Mouse (Mus musculus): ENCODE measurements around the gene Thsd7b. TPM values are rescaled to one million over a fixed set of nuclear protein-coding genes. Genes with fewer than 3 reads are reported as not detected.
"Not testable (repeated sequence)": the region's sequence is repeated elsewhere in the genome, so short reads cannot be mapped to it uniquely, and the experiment has no call there.

The Thsd7b gene
- polyA plus RNA-seq, 1 experiment from 2014 or later: 10.6 TPM

DNA sequence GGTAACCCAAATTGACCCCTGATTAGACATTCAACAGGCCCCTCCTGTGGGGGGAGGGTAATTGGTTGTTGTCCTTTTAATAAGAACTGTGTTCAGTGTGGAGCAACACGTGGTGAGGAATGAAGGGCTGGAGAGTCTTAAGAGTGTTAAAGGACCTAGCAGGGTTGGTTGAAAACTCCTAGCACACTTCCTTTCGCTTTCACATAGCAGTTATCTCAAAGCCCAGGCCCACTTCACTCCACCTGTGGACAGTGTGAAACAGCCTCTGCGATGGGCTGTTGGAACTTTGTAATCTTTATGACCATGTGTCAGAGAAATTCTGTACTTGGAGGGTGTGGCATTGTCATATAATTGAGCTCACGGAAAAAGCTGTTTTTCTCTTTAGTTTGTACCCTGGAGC lies 683.5 kb downstream of the Thsd7b start:
- ATAC-seq (ENCODE audit: low read depth): no peak
- Histone ChIP-seq H3K36me3 (ENCODE audit: control insufficient read depth, insufficient read depth, low read length) (no peaks in the 10 kb centered on the region), H3K9ac (replicated peaks; ENCODE audit: low read depth, low read length) (no peak overlapping the region), H3K9me3 (ENCODE audit: control insufficient read depth, low read length) (no peaks in the 10 kb centered on the region), H3K27ac (ENCODE audit: low read depth, low read length) (no peak overlapping the region), H3K27me3 (ENCODE audit: control insufficient read depth, insufficient read depth, low read length) (no peaks in the 10 kb centered on the region), H3K4me1 (ENCODE audit: control insufficient read depth, insufficient read depth, low read length) (no peaks in the 10 kb centered on the region), H3K4me2 (ENCODE audit: low read depth, low read length) (no peak overlapping the region), H3K4me3 (ENCODE audit: low read depth, low read length) (no peak overlapping the region)
- WGBS: 62% methylated on average over 4 of the region's 4 CpGs

GRCm38 (mm10) chr1:129959352-129959751 lies 686.2 kb downstream of the Thsd7b start:
- H3K36me3 ChIP-seq (ENCODE audit: control insufficient read depth, insufficient read depth, low read length); H3K9ac ChIP-seq (replicated peaks; ENCODE audit: low read depth, low read length); ATAC-seq (ENCODE audit: low read depth); H3K4me1 ChIP-seq (ENCODE audit: control insufficient read depth, insufficient read depth, low read length); H3K9me3 ChIP-seq (ENCODE audit: control insufficient read depth, low read length); H3K27me3 ChIP-seq (ENCODE audit: control insufficient read depth, insufficient read depth, low read length); H3K4me3 ChIP-seq (ENCODE audit: low read depth, low read length); H3K27ac ChIP-seq (ENCODE audit: low read depth, low read length); H3K4me2 ChIP-seq (ENCODE audit: low read depth, low read length): not testable (repeated sequence)
- WGBS: 47% methylated on average over 2 of the region's 2 CpGs

DNA sequence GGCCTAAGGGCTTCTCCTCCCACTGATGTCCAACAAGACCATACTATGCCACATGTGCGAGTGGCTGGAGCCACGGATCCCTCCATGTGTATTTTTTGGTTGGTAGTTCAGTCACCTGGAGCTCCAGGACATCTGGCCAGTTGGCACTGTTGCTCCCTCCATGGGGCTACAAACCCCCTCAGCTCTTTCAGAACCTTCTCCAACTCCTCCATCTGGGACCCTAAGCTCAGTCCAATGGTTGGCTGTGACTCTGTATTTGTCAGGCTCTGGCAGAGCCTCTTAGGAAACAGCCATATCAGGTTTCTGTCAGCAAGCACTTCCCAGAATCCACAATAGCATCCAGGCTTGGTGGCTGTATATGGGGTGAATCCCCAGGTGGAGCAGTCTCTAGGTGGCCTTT lies 690.1 kb downstream of the Thsd7b start:
- H3K27ac ChIP-seq (ENCODE audit: low read depth, low read length): no peak overlapping the region
- H3K27me3 ChIP-seq (ENCODE audit: control insufficient read depth, insufficient read depth, low read length): no peaks in the 10 kb centered on the region
- H3K9me3 ChIP-seq (ENCODE audit: control insufficient read depth, low read length): no peaks in the 10 kb centered on the region
- WGBS: 88% methylated on average over 2 of the region's 2 CpGs
- no peaks in the 10 kb centered on the region for H3K4me1 ChIP-seq (ENCODE audit: control insufficient read depth, insufficient read depth, low read length)
- H3K4me2 ChIP-seq (ENCODE audit: low read depth, low read length): no peak overlapping the region
- no peak overlapping the region for H3K4me3 ChIP-seq (ENCODE audit: low read depth, low read length)
- ATAC-seq (ENCODE audit: low read depth): no peak
- H3K36me3 ChIP-seq (ENCODE audit: control insufficient read depth, insufficient read depth, low read length): no peaks in the 10 kb centered on the region
- no peak overlapping the region for H3K9ac ChIP-seq (replicated peaks; ENCODE audit: low read depth, low read length)

- not testable (repeated sequence) for H3K27me3 ChIP-seq (ENCODE audit: control insufficient read depth, insufficient read depth, low read length); ATAC-seq (ENCODE audit: low read depth); H3K4me1 ChIP-seq (ENCODE audit: control insufficient read depth, insufficient read depth, low read length); H3K4me2 ChIP-seq (ENCODE audit: low read depth, low read length); H3K9me3 ChIP-seq (ENCODE audit: control insufficient read depth, low read length); H3K4me3 ChIP-seq (ENCODE audit: low read depth, low read length); H3K36me3 ChIP-seq (ENCODE audit: control insufficient read depth, insufficient read depth, low read length); H3K9ac ChIP-seq (replicated peaks; ENCODE audit: low read depth, low read length); H3K27ac ChIP-seq (ENCODE audit: low read depth, low read length)
These were observed 716.1 kb downstream of the Thsd7b start for GRCm38 (mm10) chr1:129989247-129989646.

- Histone ChIP-seq H3K4me3 (ENCODE audit: low read depth, low read length) (no peak overlapping the region), H3K27ac (ENCODE audit: low read depth, low read length) (no peak overlapping the region), H3K4me1 (ENCODE audit: control insufficient read depth, insufficient read depth, low read length) (no peaks in the 10 kb centered on the region), H3K36me3 (ENCODE audit: control insufficient read depth, insufficient read depth, low read length) (no peaks in the 10 kb centered on the region), H3K9ac (replicated peaks; ENCODE audit: low read depth, low read length) (no peak overlapping the region), H3K9me3 (ENCODE audit: control insufficient read depth, low read length) (no peaks in the 10 kb centered on the region), H3K27me3 (ENCODE audit: control insufficient read depth, insufficient read depth, low read length) (no peaks in the 10 kb centered on the region), H3K4me2 (ENCODE audit: low read depth, low read length) (no peak overlapping the region)
- no peak for ATAC-seq (ENCODE audit: low read depth)
- 78% methylated on average over 2 of the region's 2 CpGs for WGBS
These were observed 717.7 kb downstream of the Thsd7b start for GRCm38 (mm10) chr1:129990821-129991220.

DNA sequence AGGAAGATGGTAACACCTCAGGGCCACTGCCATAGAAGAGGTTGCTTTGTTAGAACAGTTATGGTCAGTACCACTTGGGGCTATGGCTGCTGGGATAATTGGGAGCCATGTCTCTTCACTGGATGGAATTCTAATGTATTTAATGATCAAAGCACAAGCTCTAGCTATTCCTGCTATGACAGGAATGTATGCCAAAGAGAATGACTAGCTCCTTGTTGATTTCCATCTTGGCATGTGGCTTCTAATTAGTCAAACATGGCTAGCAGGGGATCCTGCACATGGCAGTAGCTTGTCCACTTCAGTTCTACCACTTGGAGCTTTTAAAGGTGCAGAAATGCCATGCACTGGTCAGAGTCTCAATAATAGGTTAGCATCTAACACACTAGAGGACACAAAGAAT lies 781.9 kb downstream of the Thsd7b start:
- Histone ChIP-seq H3K4me3 (ENCODE audit: low read depth, low read length) (no peak overlapping the region), H3K4me2 (ENCODE audit: low read depth, low read length) (no peak overlapping the region), H3K9ac (replicated peaks; ENCODE audit: low read depth, low read length) (no peak overlapping the region), H3K27ac (ENCODE audit: low read depth, low read length) (no peak overlapping the region), H3K4me1 (ENCODE audit: control insufficient read depth, insufficient read depth, low read length) (no peaks in the 10 kb centered on the region), H3K9me3 (ENCODE audit: control insufficient read depth, low read length) (no peaks in the 10 kb centered on the region), H3K27me3 (ENCODE audit: control insufficient read depth, insufficient read depth, low read length) (no peaks in the 10 kb centered on the region), H3K36me3 (ENCODE audit: control insufficient read depth, insufficient read depth, low read length) (no peaks in the 10 kb centered on the region)
- no peak for ATAC-seq (ENCODE audit: low read depth)

DNA sequence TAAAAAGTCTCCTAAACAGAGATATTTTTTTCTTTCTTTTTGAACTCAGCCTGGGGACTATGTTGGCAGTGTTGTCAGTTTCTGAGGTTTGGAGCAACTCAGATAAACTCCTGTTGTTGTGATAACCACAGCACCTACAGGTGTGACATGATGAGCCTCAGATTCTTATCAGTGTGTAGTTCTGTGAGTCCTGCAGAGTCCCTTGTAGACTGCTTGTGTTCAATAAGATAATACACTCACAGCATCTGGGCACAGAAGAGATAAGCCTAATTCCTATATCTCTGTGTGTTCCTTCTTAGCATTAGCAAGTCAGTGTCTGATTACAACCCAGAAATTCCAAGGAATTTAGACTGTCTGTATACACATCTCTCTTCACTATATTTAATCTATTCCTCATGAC lies 789.0 kb downstream of the Thsd7b start:
- Histone ChIP-seq H3K27ac (ENCODE audit: low read depth, low read length) (no peak overlapping the region), H3K9ac (replicated peaks; ENCODE audit: low read depth, low read length) (no peak overlapping the region), H3K4me1 (ENCODE audit: control insufficient read depth, insufficient read depth, low read length) (no peaks in the 10 kb centered on the region), H3K4me2 (ENCODE audit: low read depth, low read length) (no peak overlapping the region), H3K4me3 (ENCODE audit: low read depth, low read length) (no peak overlapping the region), H3K27me3 (ENCODE audit: control insufficient read depth, insufficient read depth, low read length) (no peaks in the 10 kb centered on the region), H3K9me3 (ENCODE audit: control insufficient read depth, low read length) (no peaks in the 10 kb centered on the region), H3K36me3 (ENCODE audit: control insufficient read depth, insufficient read depth, low read length) (no peaks in the 10 kb centered on the region)
- no peak for ATAC-seq (ENCODE audit: low read depth)

- Histone ChIP-seq H3K4me2 (ENCODE audit: low read depth, low read length) (no peak overlapping the region), H3K4me1 (ENCODE audit: control insufficient read depth, insufficient read depth, low read length) (no peaks in the 10 kb centered on the region), H3K36me3 (ENCODE audit: control insufficient read depth, insufficient read depth, low read length) (no peaks in the 10 kb centered on the region), H3K9ac (replicated peaks; ENCODE audit: low read depth, low read length) (no peak overlapping the region), H3K9me3 (ENCODE audit: control insufficient read depth, low read length) (no peaks in the 10 kb centered on the region), H3K27me3 (ENCODE audit: control insufficient read depth, insufficient read depth, low read length) (no peaks in the 10 kb centered on the region), H3K27ac (ENCODE audit: low read depth, low read length) (no peak overlapping the region), H3K4me3 (ENCODE audit: low read depth, low read length) (no peak overlapping the region)
- WGBS: 83% methylated on average over 3 of the region's 3 CpGs
- ATAC-seq (ENCODE audit: low read depth): no peak
These were observed 793.3 kb downstream of the Thsd7b start for GRCm38 (mm10) chr1:130066193-130066959.

DNA sequence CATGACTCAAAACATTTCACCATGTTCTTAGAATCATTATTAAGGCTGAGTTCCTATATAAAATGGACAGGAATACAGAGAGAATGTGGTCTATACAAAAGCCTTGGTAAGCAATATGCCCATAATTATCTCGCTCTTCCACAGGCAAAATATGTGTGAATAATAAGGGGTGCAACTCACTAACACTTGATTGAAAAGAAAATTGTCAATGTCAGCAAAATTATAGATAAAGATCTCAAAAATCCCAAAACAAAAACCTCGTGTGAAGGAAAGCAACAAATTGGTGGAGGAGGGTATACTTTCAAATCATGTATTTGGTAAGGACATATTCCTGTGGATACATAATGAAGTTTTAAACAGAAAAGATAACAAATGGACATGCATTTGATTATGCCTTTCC lies 810.7 kb downstream of the Thsd7b start:
- Histone ChIP-seq H3K9ac (replicated peaks; ENCODE audit: low read depth, low read length) (no peak overlapping the region), H3K9me3 (ENCODE audit: control insufficient read depth, low read length) (no peaks in the 10 kb centered on the region), H3K27ac (ENCODE audit: low read depth, low read length) (no peak overlapping the region), H3K4me2 (ENCODE audit: low read depth, low read length) (no peak overlapping the region), H3K4me3 (ENCODE audit: low read depth, low read length) (no peak overlapping the region), H3K36me3 (ENCODE audit: control insufficient read depth, insufficient read depth, low read length) (no peaks in the 10 kb centered on the region), H3K27me3 (ENCODE audit: control insufficient read depth, insufficient read depth, low read length) (no peaks in the 10 kb centered on the region), H3K4me1 (ENCODE audit: control insufficient read depth, insufficient read depth, low read length) (no peaks in the 10 kb centered on the region)
- no peak for ATAC-seq (ENCODE audit: low read depth)
- 86% methylated on average over 2 of the region's 2 CpGs for WGBS

Data from neural tube, embryonic 14.5 days (tissue).